Mouse (Mus musculus) thymus, adult 2 months (tissue): ENCODE results near the gene Kcnip2.

Experiments used
- CTCF ChIP-seq: fragments of 200-500 bp; IDR thresholded peaks from 2 replicates; pipeline ENCODE4 v1.5.1; 2012; ENCODE audit warnings: mild to moderate bottlenecking, control low read depth, low read length, moderate library complexity, borderline replicate concordance; ENCODE audit not compliant: control insufficient read depth, poor library complexity, insufficient read depth; ENCODE audit errors: extremely low read depth
- POLR2A ChIP-seq: fragments of 200-500 bp; IDR thresholded peaks from 2 replicates; pipeline ENCODE4 v1.6.1; 2012; ENCODE audit warnings: mild to moderate bottlenecking, low read length, control low read depth, moderate library complexity; ENCODE audit not compliant: control insufficient read depth, poor library complexity, insufficient read depth; ENCODE audit errors: extremely low read depth

- TF ChIP-seq CTCF (no peak), POLR2A (no peak)
Observed at GRCm38 (mm10) chr19:45775486-45775885, 40.4 kb downstream of the Kcnip2 start.
